Mouse (Mus musculus): ENCODE results near the gene Gemin7.
A peak's percentile ranks its signal among the peaks of the same experiment; 100 is the strongest.

GRCm38 (mm10) chr7:19561765-19562642, 15.4 kb downstream of the Gemin7 start:
- TF ChIP-seq MAX (IDR thresholded peaks at IDR 0.05; ENCODE audit: low read depth), result no peak
- no peak for TF ChIP-seq USF1 (IDR thresholded peaks at IDR 0.05; ENCODE audit: low read depth)
- peak; percentile 74 for TF ChIP-seq POLR2A (IDR thresholded peaks at IDR 0.05; ENCODE audit: insufficient read length, low read depth)
- TF ChIP-seq MYOG (IDR thresholded peaks at IDR 0.05; ENCODE audit: control insufficient read depth in 1 of 3, insufficient read depth in 1 of 3, insufficient read length in 2 of 3, low read depth in 2 of 3), result peak in 1 of 3 experiments; percentile 2
- TF ChIP-seq MYOD1 (IDR thresholded peaks at IDR 0.05; ENCODE audit: control insufficient read depth in 1 of 3, insufficient read length in 2 of 3, low read depth in 2 of 3), result no peak
